Mouse (Mus musculus) CH12.LX (cell line): ENCODE results near the gene Hnrnpd. TPM values are rescaled to one million over a fixed set of nuclear protein-coding genes. Genes with fewer than 3 reads are reported as not detected.

ENCODE experiments used
- DNase-seq: peaks from one replicate; pipeline ENCODE4 v3.0.0-alpha.2; 2013; ENCODE audit errors: extremely low read depth
- H3K27ac ChIP-seq: 2 replicates; pipeline ENCODE4 v1.5.1; 2012; ENCODE audit warnings: low read depth, mild to moderate bottlenecking, control low read depth, moderate library complexity; ENCODE audit not compliant: insufficient read depth
- H3K27me3 ChIP-seq: replicated peaks from 2 replicates; pipeline ENCODE3; 2012; ENCODE audit warnings: inconsistent platforms
- H3K36me3 ChIP-seq, 2 experiments: replicated peaks in 1 of 2; 2 replicates each; pipeline versions ENCODE3 to v1.6.1; 2012; ENCODE audit warnings: inconsistent platforms in 1 of 2, low read length in 1 of 2, mild to moderate bottlenecking in 1 of 2, mixed read lengths in 1 of 2, moderate library complexity in 1 of 2; ENCODE audit not compliant: control insufficient read depth in 1 of 2, insufficient read depth in 1 of 2
- H3K4me1 ChIP-seq, 2 experiments: 2 replicates each; pipeline ENCODE4 v1.6.1; 2012; ENCODE audit warnings: inconsistent platforms in 1 of 2, moderate library complexity in 1 of 2; ENCODE audit not compliant: insufficient read depth in 2 of 2, control insufficient read depth in 1 of 2
- H3K4me2 ChIP-seq: 2 replicates; pipeline ENCODE4 v1.6.1; 2012; ENCODE audit warnings: low read depth, mild to moderate bottlenecking, control low read depth; ENCODE audit not compliant: poor library complexity, insufficient read depth, severe bottlenecking
- H3K4me3 ChIP-seq, 3 experiments: fragments of 150-350 bp in 1 of 3; sonication (generic) in 1 of 3; replicated peaks in 1 of 3; 2 replicates each; pipeline versions ENCODE3 to v1.5.1; 2011 to 2012; ENCODE audit warnings: low read depth in 2 of 3, low read length in 2 of 3, mild to moderate bottlenecking in 2 of 3, moderate library complexity in 2 of 3, control low read depth in 1 of 3, improper control_type of control experiment in 1 of 3, inconsistent platforms in 1 of 3, mixed read lengths in 1 of 3; ENCODE audit not compliant: poor library complexity in 1 of 3
- H3K79me2 ChIP-seq: replicated peaks from 2 replicates; pipeline ENCODE4 v1.6.1; 2012; ENCODE audit warnings: mild to moderate bottlenecking, moderate library complexity; ENCODE audit not compliant: control insufficient read depth, poor library complexity, insufficient read depth, severe bottlenecking; ENCODE audit errors: extremely low read depth
- H3K9ac ChIP-seq: 2 replicates; pipeline ENCODE4 v1.6.1; 2012; ENCODE audit warnings: low read depth, mild to moderate bottlenecking, control low read depth, moderate library complexity; ENCODE audit not compliant: insufficient read depth
- H3K9me3 ChIP-seq: replicated peaks from 2 replicates; pipeline ENCODE3; 2012; ENCODE audit warnings: low read length, inconsistent platforms, mixed read lengths
- BHLHE40 ChIP-seq: IDR thresholded peaks from 2 replicates; pipeline ENCODE4 v1.6.1; 2011; ENCODE audit warnings: mild to moderate bottlenecking, low read depth, low read length, improper control_type of control experiment
- CHD1 ChIP-seq: IDR thresholded peaks from 2 replicates; pipeline ENCODE4 v1.6.1; 2012; ENCODE audit warnings: low read depth, low read length, improper control_type of control experiment, inconsistent platforms
- ELF1 ChIP-seq: IDR thresholded peaks from 2 replicates; pipeline ENCODE4 v1.6.1; 2014; ENCODE audit warnings: low read depth, mild to moderate bottlenecking, inconsistent platforms, low read length, improper control_type of control experiment
- ETS1 ChIP-seq: conservative IDR thresholded peaks from 2 replicates; pipeline ENCODE4 v1.6.1; 2012; ENCODE audit warnings: low read depth, mild to moderate bottlenecking, inconsistent platforms, low read length, improper control_type of control experiment, moderate library complexity
- HCFC1 ChIP-seq: IDR thresholded peaks from 2 replicates; pipeline ENCODE4 v1.6.1; 2012; ENCODE audit warnings: low read depth, mild to moderate bottlenecking, inconsistent platforms, low read length, improper control_type of control experiment
- IRF4 ChIP-seq: IDR thresholded peaks from 2 replicates; pipeline ENCODE4 v1.6.1; 2014; ENCODE audit warnings: low read depth, mild to moderate bottlenecking, inconsistent platforms, low read length, improper control_type of control experiment
- JUND ChIP-seq: conservative IDR thresholded peaks from 2 replicates; pipeline ENCODE4 v1.6.1; 2011; ENCODE audit warnings: low read depth, low read length, improper control_type of control experiment
- KAT2A ChIP-seq: IDR thresholded peaks from 2 replicates; pipeline ENCODE4 v1.6.1; 2012; ENCODE audit warnings: low read length, improper control_type of control experiment, inconsistent platforms; ENCODE audit not compliant: insufficient replicate concordance
- MAX ChIP-seq: IDR thresholded peaks from 2 replicates; pipeline ENCODE4 v1.6.1; 2011; ENCODE audit warnings: low read length, improper control_type of control experiment
- MAZ ChIP-seq: IDR thresholded peaks from 2 replicates; pipeline ENCODE4 v1.6.1; 2012; ENCODE audit warnings: low read depth, mild to moderate bottlenecking, inconsistent platforms, low read length, improper control_type of control experiment, moderate library complexity
- MEF2A ChIP-seq: IDR thresholded peaks from 2 replicates; pipeline ENCODE4 v1.6.1; 2014; ENCODE audit warnings: low read depth, mild to moderate bottlenecking, inconsistent platforms, low read length, improper control_type of control experiment, borderline replicate concordance
- MXI1 ChIP-seq: IDR thresholded peaks from 2 replicates; pipeline ENCODE4 v1.6.1; 2011; ENCODE audit warnings: mild to moderate bottlenecking, low read depth, low read length, improper control_type of control experiment
- NELFE ChIP-seq: IDR thresholded peaks from 2 replicates; pipeline ENCODE4 v1.6.1; 2011; ENCODE audit warnings: low read depth, low read length, improper control_type of control experiment
- NRF1 ChIP-seq: IDR thresholded peaks from 2 replicates; pipeline ENCODE4 v1.6.1; 2014; ENCODE audit warnings: low read depth, mild to moderate bottlenecking, inconsistent platforms, low read length, improper control_type of control experiment, moderate library complexity
- POLR2A ChIP-seq: IDR thresholded peaks from 2 replicates; pipeline ENCODE4 v1.6.1; 2011; ENCODE audit warnings: low read depth, mild to moderate bottlenecking, improper control_type of control experiment, low read length
- RCOR1 ChIP-seq: conservative IDR thresholded peaks from 2 replicates; pipeline ENCODE4 v1.6.1; 2012; ENCODE audit warnings: low read depth, mild to moderate bottlenecking, inconsistent platforms, low read length, improper control_type of control experiment
- SIN3A ChIP-seq: IDR thresholded peaks from 2 replicates; pipeline ENCODE4 v1.6.1; 2012; ENCODE audit warnings: low read length, improper control_type of control experiment, inconsistent platforms
- TBP ChIP-seq: conservative IDR thresholded peaks from 2 replicates; pipeline ENCODE4 v1.6.1; 2011; ENCODE audit warnings: low read depth, low read length, improper control_type of control experiment
- TCF12 ChIP-seq: IDR thresholded peaks from 2 replicates; pipeline ENCODE4 v1.6.1; 2014; ENCODE audit warnings: low read depth, mild to moderate bottlenecking, inconsistent platforms, low read length, improper control_type of control experiment
- UBTF ChIP-seq: IDR thresholded peaks from 2 replicates; pipeline ENCODE4 v1.6.1; 2012; ENCODE audit warnings: low read depth, mild to moderate bottlenecking, inconsistent platforms, low read length, improper control_type of control experiment, moderate library complexity
- USF1 ChIP-seq: IDR thresholded peaks from 2 replicates; pipeline ENCODE4 v1.6.1; 2014; ENCODE audit warnings: low read depth, mild to moderate bottlenecking, inconsistent platforms, low read length, improper control_type of control experiment
- USF2 ChIP-seq: conservative IDR thresholded peaks from 2 replicates; pipeline ENCODE4 v1.6.1; 2011; ENCODE audit warnings: low read depth, low read length, improper control_type of control experiment
- ZC3H11A ChIP-seq: IDR thresholded peaks from 2 replicates; pipeline ENCODE4 v1.6.1; 2012; ENCODE audit warnings: low read depth, mild to moderate bottlenecking, inconsistent platforms, low read length, improper control_type of control experiment
- ZMIZ1 ChIP-seq: IDR thresholded peaks from 2 replicates; pipeline ENCODE4 v1.6.1; 2012; ENCODE audit warnings: low read depth, mild to moderate bottlenecking, inconsistent platforms, low read length, improper control_type of control experiment
- dilution Hi-C: fragments of 300-500 bp; cut with MboI; formaldehyde crosslinking; loops from 2 replicates; pipeline ENCODE4 v1.14.3; 2020; ENCODE audit warnings: low sequenced_read_pairs; ENCODE audit not compliant: extremely low pct_unique_long_range_greater_than_20kb, extremely low pct_ligation_motif_present
- in situ Hi-C: fragments of 300-500 bp; cut with MboI; formaldehyde crosslinking; loops from 3 replicates; pipeline ENCODE4 v1.14.3; 2019; ENCODE audit warnings: low sequenced_read_pairs, low pct_ligation_motif_present, low pct_unique_long_range_greater_than_20kb, mixed read lengths
- polyA plus RNA-seq: library from polyadenylated mRNA; unstranded; fragments of >175 nt; gene quantifications from 2 replicates; pipeline ENCODE4 v1.2.1, GENCODE M21; 2012; ENCODE audit warnings: low read depth; ENCODE audit not compliant: insufficient read length
- total RNA-seq, 2 experiments: library from RNA; depleted of rRNA; stranded (reverse); fragments of 300-350 nt in 1 of 2; fragments of >200 nt in 1 of 2; gene quantifications; 2 replicates each; pipeline ENCODE4 v1.2.3; 2012 to 2014

Hnrnpd gene
- total RNA-seq (2012; rRNA removed) (19.0 and 28.2 TPM in 2 replicates), total RNA-seq (2014; rRNA removed) (41.3 and 52.2 TPM in 2 replicates), polyA plus RNA-seq (319 and 373 TPM in 2 replicates)

DNA sequence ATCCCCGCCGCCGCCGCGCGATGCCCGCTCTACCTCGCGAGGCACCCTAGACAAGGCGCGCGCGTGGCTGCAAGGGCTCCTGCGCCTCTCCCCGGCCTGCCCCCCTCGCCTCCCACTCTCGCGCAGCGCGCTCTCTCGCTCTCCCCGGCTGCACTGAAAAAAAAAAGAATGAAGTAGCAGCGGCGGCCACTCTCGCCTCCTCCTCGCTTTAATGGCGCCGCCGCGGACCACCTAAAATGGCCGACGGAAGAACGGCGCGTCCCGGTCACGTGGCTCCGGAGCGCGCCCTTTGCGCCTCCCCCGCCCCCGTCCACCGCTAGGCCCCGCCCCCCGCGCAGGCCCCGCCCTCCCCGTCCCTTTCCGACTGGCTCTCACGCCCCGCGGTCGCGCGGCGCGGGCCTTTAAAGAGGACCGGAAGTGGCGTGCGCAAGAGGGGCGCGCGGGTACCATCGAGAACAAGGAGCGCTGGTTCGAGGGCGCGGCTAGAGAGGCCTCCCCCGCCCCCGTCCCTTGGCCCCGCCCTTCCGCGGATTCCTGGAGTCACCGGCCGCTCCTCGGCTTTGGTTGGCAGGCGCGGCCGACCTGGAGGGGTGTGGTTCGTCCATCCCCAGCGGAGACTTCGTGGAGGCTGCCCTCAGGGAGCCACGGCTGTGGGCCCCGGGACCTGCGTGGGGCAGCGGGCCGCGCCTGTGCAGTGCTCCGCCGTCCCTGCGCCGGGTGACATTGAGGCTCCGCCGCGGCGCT lies at the start of gene Hnrnpd, which contains the start of gene 4930524J08Rik:
TSS of gene Hnrnpd (minus strand) at position 240 of the 744 bp plus-strand sequence.
TSS of gene 4930524J08Rik (plus strand) at position 363 of the 744 bp plus-strand sequence.
- Histone ChIP-seq H3K36me3 (peaks cover 2 to 19% of the 10 kb centered on the region in 2 experiments), H3K4me2 (peak within 1 kb of the TSS; percentile 94), H3K4me3 (peak within 1 kb of the TSS; percentile 74 to 99 (median 97)), H3K9ac (peak within 1 kb of the TSS; percentile 100), H3K79me2 (peaks cover 45% of the 10 kb centered on the region), H3K27ac (peak within 1 kb of the TSS; percentile 97), H3K9me3 (peaks cover 3% of the 10 kb centered on the region), H3K27me3 (no peaks in the 10 kb centered on the region), H3K4me1 (peaks cover 4 to 24% of the 10 kb centered on the region in 2 experiments; a peak in 3 of 4 replicates)
- in situ Hi-C loops (no loop called here), dilution Hi-C loops (no loop called here)
- TF ChIP-seq ETS1 (0 out of 2 replicates have a peak, but pooled peaks have one; percentile 25), BHLHE40 (peak; percentile 75), HCFC1 (peak; percentile 75), CHD1 (0 out of 2 replicates have a peak, but pooled peaks have one; percentile 32), USF1 (peak; percentile 86), USF2 (peak; percentile 55; the same call in 1 of the 2 replicates), POLR2A (peak; percentile 71), MAX (peak; percentile 51; the same call in 1 of the 2 replicates), ZMIZ1 (no peak; the same call in 1 of the 2 replicates), MEF2A (no peak), NELFE (peak; percentile 40; the same call in 1 of the 2 replicates), TBP (no peak), NRF1 (peak; percentile 76), JUND (no peak), TCF12 (peak; percentile 54; the same call in 1 of the 2 replicates), UBTF (peak; percentile 66; the same call in 1 of the 2 replicates), ZC3H11A (peak; percentile 75), MAZ (peak; percentile 89), MXI1 (peak; percentile 91), SIN3A (peak; percentile 61; the same call in 1 of the 2 replicates), IRF4 (peak; percentile 31; the same call in 1 of the 2 replicates), RCOR1 (no peak), KAT2A (no peak), ELF1 (peak; percentile 84)
- peak; percentile 94 for DNase-seq
